Mouse (Mus musculus): ENCODE results near the gene Kat2a. TPM values are rescaled to one million over a fixed set of nuclear protein-coding genes. Genes with fewer than 3 reads are reported as not detected.

The Kat2a gene
- polyA plus RNA-seq, 1 experiment from 2014 or later, result 62.2 TPM

GRCm38 (mm10) chr11:100737105-100737733 is 25.0 kb upstream of the Kat2a start:
- ATAC-seq, result no peak
- Histone ChIP-seq H3K27me3 (replicated peaks; ENCODE audit: control insufficient read depth, insufficient read depth, low read length) (no peaks in the 10 kb centered on the region), H3K9me3 (ENCODE audit: control insufficient read depth, low read length) (no peaks in the 10 kb centered on the region), H3K9ac (ENCODE audit: low read depth, low read length) (peak overlapping the region; percentile 80), H3K4me2 (ENCODE audit: low read length) (peak overlapping the region; percentile 91), H3K4me1 (ENCODE audit: control insufficient read depth, insufficient read depth, low read depth, low read length) (peaks cover 18% of the 10 kb centered on the region), H3K27ac (ENCODE audit: low read depth, low read length) (peak overlapping the region; percentile 37; the same call in 1 of the 2 replicates), H3K4me3 (ENCODE audit: low read length) (peak overlapping the region; percentile 57), H3K36me3 (ENCODE audit: control insufficient read depth, insufficient read depth, low read length) (peaks cover 7% of the 10 kb centered on the region)
- WGBS, result 3% methylated on average over 13 of the region's 13 CpGs

- Histone ChIP-seq H3K9me3 (ENCODE audit: control insufficient read depth, low read length) (no peaks in the 10 kb centered on the region), H3K27ac (ENCODE audit: low read depth, low read length) (no peak overlapping the region), H3K9ac (ENCODE audit: low read depth, low read length) (no peak overlapping the region), H3K4me2 (ENCODE audit: low read length) (peak overlapping the region; percentile 91), H3K4me1 (ENCODE audit: control insufficient read depth, insufficient read depth, low read depth, low read length) (peaks cover 18% of the 10 kb centered on the region), H3K4me3 (ENCODE audit: low read length) (no peak overlapping the region), H3K27me3 (replicated peaks; ENCODE audit: control insufficient read depth, insufficient read depth, low read length) (no peaks in the 10 kb centered on the region), H3K36me3 (ENCODE audit: control insufficient read depth, insufficient read depth, low read length) (peaks cover 6% of the 10 kb centered on the region)
- WGBS, result 82% methylated on average over 4 of the region's 4 CpGs
- ATAC-seq, result no peak
These were observed 24.4 kb upstream of the Kat2a start for GRCm38 (mm10) chr11:100736746-100737080.

GRCm38 (mm10) chr11:100735954-100736745 is 23.9 kb upstream of the Kat2a start:
- H3K36me3 ChIP-seq (ENCODE audit: control insufficient read depth, insufficient read depth, low read length), result peaks cover under 1% of the 10 kb centered on the region
- H3K4me1 ChIP-seq (ENCODE audit: control insufficient read depth, insufficient read depth, low read depth, low read length), result peaks cover 18% of the 10 kb centered on the region
- WGBS, result 84% methylated on average over 14 of the region's 14 CpGs
- H3K9me3 ChIP-seq (ENCODE audit: control insufficient read depth, low read length), result no peaks in the 10 kb centered on the region
- no peak overlapping the region for H3K27ac ChIP-seq (ENCODE audit: low read depth, low read length)
- ATAC-seq, result no peak
- H3K4me3 ChIP-seq (ENCODE audit: low read length), result no peak overlapping the region
- H3K4me2 ChIP-seq (ENCODE audit: low read length), result 0 out of 2 replicates have a peak overlapping the region, but pooled peaks have one; percentile 7
- H3K9ac ChIP-seq (ENCODE audit: low read depth, low read length), result no peak overlapping the region
- H3K27me3 ChIP-seq (replicated peaks; ENCODE audit: control insufficient read depth, insufficient read depth, low read length), result no peaks in the 10 kb centered on the region

GRCm38 (mm10) chr11:100735134-100735865 is 23.0 kb upstream of the Kat2a start:
- Histone ChIP-seq H3K9me3 (ENCODE audit: control insufficient read depth, low read length) (no peaks in the 10 kb centered on the region), H3K4me3 (ENCODE audit: low read length) (no peak overlapping the region), H3K9ac (ENCODE audit: low read depth, low read length) (no peak overlapping the region), H3K27ac (ENCODE audit: low read depth, low read length) (no peak overlapping the region), H3K4me2 (ENCODE audit: low read length) (no peak overlapping the region), H3K36me3 (ENCODE audit: control insufficient read depth, insufficient read depth, low read length) (no peaks in the 10 kb centered on the region), H3K4me1 (ENCODE audit: control insufficient read depth, insufficient read depth, low read depth, low read length) (peaks cover 18% of the 10 kb centered on the region), H3K27me3 (replicated peaks; ENCODE audit: control insufficient read depth, insufficient read depth, low read length) (no peaks in the 10 kb centered on the region)
- 95% methylated on average over 9 of the region's 9 CpGs for WGBS
- ATAC-seq, result no peak

- H3K9ac ChIP-seq (ENCODE audit: low read depth, low read length), result no peak overlapping the region
- ATAC-seq, result no peak
- no peaks in the 10 kb centered on the region for H3K9me3 ChIP-seq (ENCODE audit: control insufficient read depth, low read length)
- no peaks in the 10 kb centered on the region for H3K36me3 ChIP-seq (ENCODE audit: control insufficient read depth, insufficient read depth, low read length)
- 85% methylated on average over 6 of the region's 6 CpGs for WGBS
- H3K27ac ChIP-seq (ENCODE audit: low read depth, low read length), result no peak overlapping the region
- H3K4me3 ChIP-seq (ENCODE audit: low read length), result no peak overlapping the region
- no peak overlapping the region for H3K4me2 ChIP-seq (ENCODE audit: low read length)
- H3K4me1 ChIP-seq (ENCODE audit: control insufficient read depth, insufficient read depth, low read depth, low read length), result no peaks in the 10 kb centered on the region
- H3K27me3 ChIP-seq (replicated peaks; ENCODE audit: control insufficient read depth, insufficient read depth, low read length), result no peaks in the 10 kb centered on the region
These were observed 18.4 kb upstream of the Kat2a start for GRCm38 (mm10) chr11:100730477-100731205.

- WGBS, result 94% methylated on average over 4 of the region's 4 CpGs
These were observed 17.7 kb upstream of the Kat2a start for GRCm38 (mm10) chr11:100729976-100730375.

GRCm38 (mm10) chr11:100728601-100729000 is 16.3 kb upstream of the Kat2a start:
- H3K4me1 ChIP-seq (ENCODE audit: control insufficient read depth, insufficient read depth, low read depth, low read length), result no peaks in the 10 kb centered on the region; the same call in 1 of the 2 replicates
- no peaks in the 10 kb centered on the region for H3K36me3 ChIP-seq (ENCODE audit: control insufficient read depth, insufficient read depth, low read length)
- H3K4me3 ChIP-seq (ENCODE audit: low read length), result no peak overlapping the region
- H3K27ac ChIP-seq (ENCODE audit: low read depth, low read length), result no peak overlapping the region
- H3K9me3 ChIP-seq (ENCODE audit: control insufficient read depth, low read length), result no peaks in the 10 kb centered on the region
- no peaks in the 10 kb centered on the region for H3K27me3 ChIP-seq (replicated peaks; ENCODE audit: control insufficient read depth, insufficient read depth, low read length)
- no peak overlapping the region for H3K9ac ChIP-seq (ENCODE audit: low read depth, low read length)
- 78% methylated on average over 6 of the region's 6 CpGs for WGBS
- ATAC-seq, result no peak
- H3K4me2 ChIP-seq (ENCODE audit: low read length), result no peak overlapping the region

More at GRCm38 (mm10) chr11:100729976-100730375, 17.7 kb upstream of the Kat2a start:
- Histone ChIP-seq H3K4me1 (ENCODE audit: control insufficient read depth, insufficient read depth, low read depth, low read length) (no peaks in the 10 kb centered on the region; the same call in 1 of the 2 replicates), H3K4me2 (ENCODE audit: low read length) (no peak overlapping the region), H3K36me3 (ENCODE audit: control insufficient read depth, insufficient read depth, low read length) (no peaks in the 10 kb centered on the region), H3K4me3 (ENCODE audit: low read length) (no peak overlapping the region), H3K9ac (ENCODE audit: low read depth, low read length) (no peak overlapping the region), H3K27me3 (replicated peaks; ENCODE audit: control insufficient read depth, insufficient read depth, low read length) (no peaks in the 10 kb centered on the region), H3K9me3 (ENCODE audit: control insufficient read depth, low read length) (no peaks in the 10 kb centered on the region), H3K27ac (ENCODE audit: low read depth, low read length) (no peak overlapping the region)
- ATAC-seq, result no peak

GRCm38 (mm10) chr11:100727201-100727600 is 14.9 kb upstream of the Kat2a start:
- Histone ChIP-seq H3K9ac (ENCODE audit: low read depth, low read length) (no peak overlapping the region), H3K9me3 (ENCODE audit: control insufficient read depth, low read length) (no peaks in the 10 kb centered on the region), H3K4me3 (ENCODE audit: low read length) (no peak overlapping the region), H3K27me3 (replicated peaks; ENCODE audit: control insufficient read depth, insufficient read depth, low read length) (no peaks in the 10 kb centered on the region), H3K4me2 (ENCODE audit: low read length) (no peak overlapping the region), H3K27ac (ENCODE audit: low read depth, low read length) (no peak overlapping the region), H3K36me3 (ENCODE audit: control insufficient read depth, insufficient read depth, low read length) (no peaks in the 10 kb centered on the region), H3K4me1 (ENCODE audit: control insufficient read depth, insufficient read depth, low read depth, low read length) (no peaks in the 10 kb centered on the region; the same call in 1 of the 2 replicates)
- no peak for ATAC-seq
- over 99% methylated on average over 3 of the region's 3 CpGs for WGBS
